Mouse (Mus musculus) kidney, embryonic 14.5 days (tissue): ENCODE measurements around the gene Zfp810. TPM values are rescaled to one million over a fixed set of nuclear protein-coding genes. Genes with fewer than 3 reads are reported as not detected.
"Not testable (repeated sequence)": the region's sequence is repeated elsewhere in the genome, so short reads cannot be mapped to it uniquely, and the experiment has no call there.

ENCODE experiments used
- ATAC-seq: fragments of 200-750 bp; cut with Nextera tagmentation; 2 replicates; pipeline ENCODE4 v1.8.0; 2017; ENCODE audit warnings: moderate number of reproducible peaks, mild to moderate bottlenecking, moderate TSS enrichment, moderate library complexity; ENCODE audit not compliant: low FRiP score, low TSS enrichment
- H3K27ac ChIP-seq: fragments of 300-500 bp; sonication (generic); 2 replicates; pipeline ENCODE4 v1.5.1; 2014; ENCODE audit warnings: low read depth, mild to moderate bottlenecking, low read length, moderate library complexity, mixed read lengths
- H3K27me3 ChIP-seq: fragments of 300-500 bp; sonication (generic); 2 replicates; pipeline ENCODE4 v1.6.1; 2014; ENCODE audit warnings: mild to moderate bottlenecking, low read length; ENCODE audit not compliant: control insufficient read depth, insufficient read depth
- H3K36me3 ChIP-seq: fragments of 300-500 bp; sonication (generic); 2 replicates; pipeline ENCODE4 v1.6.1; 2014; ENCODE audit warnings: low read length, mixed read lengths; ENCODE audit not compliant: control insufficient read depth, insufficient read depth
- H3K4me1 ChIP-seq: fragments of 300-500 bp; sonication (generic); 2 replicates; pipeline ENCODE4 v1.6.1; 2014; ENCODE audit warnings: low read length, mixed read lengths; ENCODE audit not compliant: control insufficient read depth, insufficient read depth
- H3K4me2 ChIP-seq: fragments of 300-500 bp; sonication (generic); replicated peaks from 2 replicates; pipeline ENCODE4 v1.6.1; 2014; ENCODE audit warnings: low read depth, mild to moderate bottlenecking, low read length
- H3K4me3 ChIP-seq: fragments of 300-500 bp; sonication (generic); 2 replicates; pipeline ENCODE4 v1.5.1; 2014; ENCODE audit warnings: mild to moderate bottlenecking, low read length
- H3K9ac ChIP-seq: fragments of 300-500 bp; sonication (generic); 2 replicates; pipeline ENCODE4 v1.6.1; 2014; ENCODE audit warnings: low read depth, mild to moderate bottlenecking, low read length, moderate library complexity
- H3K9me3 ChIP-seq: fragments of 300-500 bp; sonication (generic); 2 replicates; pipeline ENCODE4 v1.6.1; 2016; ENCODE audit warnings: low read length; ENCODE audit not compliant: control insufficient read depth
- WGBS: fragments of 180-500 bp; shearing (Covaris S2); extraction: QIAGEN DNeasy Blood & Tissue Kit; methylation state at CpG from one replicate; pipeline ENCODE4 v1.1.7; 2014; 5-methylcytosine and 5-hydroxymethylcytosine counted together
- polyA plus RNA-seq: library from polyadenylated mRNA; unstranded; fragments of >200 nt; fragmentation: Nextera tagmentation; extraction: Ambion mirVana; gene quantifications from 2 replicates; pipeline ENCODE4 v1.2.1, GENCODE M21; 2014

Zfp810 gene
- polyA plus RNA-seq, 1 experiment from 2014 or later = 28.8 TPM

GRCm38 (mm10) chr9:22324579-22324978, 17.1 kb upstream of the Zfp810 start:
- H3K9ac ChIP-seq = no peak overlapping the region
- H3K27me3 ChIP-seq = no peaks in the 10 kb centered on the region
- ATAC-seq = no peak
- no peaks in the 10 kb centered on the region for H3K9me3 ChIP-seq
- H3K36me3 ChIP-seq = no peaks in the 10 kb centered on the region
- H3K4me3 ChIP-seq = no peak overlapping the region
- H3K27ac ChIP-seq = no peak overlapping the region
- no peak overlapping the region for H3K4me2 ChIP-seq
- H3K4me1 ChIP-seq = peaks cover 8% of the 10 kb centered on the region; the same call in 1 of the 2 replicates
- 96% methylated on average over 1 of the region's 1 CpGs for WGBS

GRCm38 (mm10) chr9:22322381-22323211, 15.1 kb upstream of the Zfp810 start:
- peaks cover 2% of the 10 kb centered on the region; the same call in 1 of the 2 replicates for H3K9me3 ChIP-seq

GRCm38 (mm10) chr9:22319109-22319508, 11.7 kb upstream of the Zfp810 start:
- Histone ChIP-seq H3K36me3 (no peaks in the 10 kb centered on the region), H3K9ac (no peak overlapping the region), H3K27me3 (no peaks in the 10 kb centered on the region), H3K4me2 (no peak overlapping the region), H3K9me3 (peaks cover 5% of the 10 kb centered on the region; the same call in 1 of the 2 replicates), H3K4me1 (no peaks in the 10 kb centered on the region), H3K27ac (no peak overlapping the region), H3K4me3 (no peak overlapping the region)
- 96% methylated on average over 1 of the region's 1 CpGs for WGBS
- ATAC-seq = no peak

More at GRCm38 (mm10) chr9:22322381-22323211, 15.1 kb upstream of the Zfp810 start:
- H3K9ac ChIP-seq = no peak overlapping the region
- no peak overlapping the region for H3K4me2 ChIP-seq
- no peak overlapping the region for H3K4me3 ChIP-seq
- no peaks in the 10 kb centered on the region for H3K27me3 ChIP-seq
- no peak overlapping the region for H3K27ac ChIP-seq
- 78% methylated on average over 8 of the region's 8 CpGs for WGBS
- no peak for ATAC-seq
- H3K36me3 ChIP-seq = no peaks in the 10 kb centered on the region
- H3K4me1 ChIP-seq = peaks cover 8% of the 10 kb centered on the region; the same call in 1 of the 2 replicates

GRCm38 (mm10) chr9:22316047-22316446, 8.6 kb upstream of the Zfp810 start:
- not testable (repeated sequence) for ATAC-seq, H3K4me2 ChIP-seq, H3K36me3 ChIP-seq, H3K4me1 ChIP-seq, H3K27me3 ChIP-seq, H3K4me3 ChIP-seq, H3K9me3 ChIP-seq, H3K9ac ChIP-seq, H3K27ac ChIP-seq
- WGBS = 78% methylated on average over 5 of the region's 5 CpGs

GRCm38 (mm10) chr9:22314066-22314465, 6.6 kb upstream of the Zfp810 start:
- H3K4me3 ChIP-seq = no peak overlapping the region
- ATAC-seq = no peak
- H3K9ac ChIP-seq = no peak overlapping the region
- H3K27ac ChIP-seq = no peak overlapping the region
- no peaks in the 10 kb centered on the region for H3K27me3 ChIP-seq
- H3K4me2 ChIP-seq = no peak overlapping the region
- H3K36me3 ChIP-seq = no peaks in the 10 kb centered on the region
- H3K4me1 ChIP-seq = no peaks in the 10 kb centered on the region
- peaks cover 9% of the 10 kb centered on the region; the same call in 1 of the 2 replicates for H3K9me3 ChIP-seq
- WGBS = 81% methylated on average over 3 of the region's 3 CpGs

GRCm38 (mm10) chr9:22313218-22313617, 5.8 kb upstream of the Zfp810 start:
- Histone ChIP-seq H3K4me2 (no peak overlapping the region), H3K9me3 (peaks cover 11% of the 10 kb centered on the region; the same call in 1 of the 2 replicates), H3K36me3 (no peaks in the 10 kb centered on the region), H3K4me1 (no peaks in the 10 kb centered on the region), H3K4me3 (no peak overlapping the region), H3K27ac (no peak overlapping the region), H3K27me3 (no peaks in the 10 kb centered on the region), H3K9ac (no peak overlapping the region)
- WGBS = 89% methylated on average over 5 of the region's 5 CpGs
- no peak for ATAC-seq

GRCm38 (mm10) chr9:22309651-22310050, 2.2 kb upstream of the Zfp810 start:
- Histone ChIP-seq H3K27ac (no peak overlapping the region), H3K9me3 (peaks cover 6% of the 10 kb centered on the region; the same call in 1 of the 2 replicates), H3K9ac (no peak overlapping the region), H3K36me3 (peaks cover 8% of the 10 kb centered on the region; the same call in 1 of the 2 replicates), H3K4me3 (no peak overlapping the region), H3K4me2 (no peak overlapping the region), H3K4me1 (peaks cover 8% of the 10 kb centered on the region), H3K27me3 (no peaks in the 10 kb centered on the region)
- ATAC-seq = no peak
- 83% methylated on average over 5 of the region's 5 CpGs for WGBS

GRCm38 (mm10) chr9:22307920-22308262, 443 bp upstream of the Zfp810 start:
- Histone ChIP-seq H3K4me2 (peak overlapping the region; percentile 80), H3K9ac (peak overlapping the region; percentile 90), H3K36me3 (peaks cover 25% of the 10 kb centered on the region), H3K4me3 (peak overlapping the region; percentile 66)
- H3K9me3 ChIP-seq, H3K4me1 ChIP-seq, H3K27me3 ChIP-seq, ATAC-seq, H3K27ac ChIP-seq: not testable (repeated sequence)
- WGBS = 19% methylated on average over 9 of the region's 9 CpGs

- Histone ChIP-seq H3K9ac (peak overlapping the region; percentile 90), H3K36me3 (peaks cover 30% of the 10 kb centered on the region), H3K27ac (peak overlapping the region; percentile 12; the same call in 1 of the 2 replicates), H3K4me1 (peaks cover 8% of the 10 kb centered on the region), H3K9me3 (peaks cover 6% of the 10 kb centered on the region; the same call in 1 of the 2 replicates), H3K27me3 (no peaks in the 10 kb centered on the region), H3K4me2 (peak overlapping the region; percentile 80), H3K4me3 (peak overlapping the region; percentile 66)
- no peak for ATAC-seq
- 20% methylated on average over 6 of the region's 6 CpGs for WGBS
Observed at GRCm38 (mm10) chr9:22306726-22307125, 722 bp downstream of the Zfp810 start.
